Mouse (Mus musculus) cerebellum, adult 11-12 months (tissue): ENCODE results near the gene Hsd17b1.
A peak's percentile ranks its signal among the peaks of the same experiment; 100 is the strongest.

ENCODE experiments used
- DNase-seq: peaks from one replicate; pipeline ENCODE4 v3.0.0; 2022

Hsd17b1 gene

GRCm38 (mm10) chr11:101062165-101062884 is 15.9 kb upstream of the Hsd17b1 start:
- DNase-seq, result peak; percentile 38

GRCm38 (mm10) chr11:101062971-101063675 is 15.1 kb upstream of the Hsd17b1 start:
- DNase-seq, result peak; percentile 54

- peak; percentile 77 for DNase-seq
Observed at GRCm38 (mm10) chr11:101063676-101064327, 14.4 kb upstream of the Hsd17b1 start.

GRCm38 (mm10) chr11:101064462-101064861 is 13.7 kb upstream of the Hsd17b1 start:
- peak; percentile 21 for DNase-seq

GRCm38 (mm10) chr11:101065002-101065401 is 13.2 kb upstream of the Hsd17b1 start:
- no peak for DNase-seq

GRCm38 (mm10) chr11:101066549-101067412 is 11.4 kb upstream of the Hsd17b1 start:
- DNase-seq, result peak; percentile 88

- peak; percentile 97 for DNase-seq
Observed at GRCm38 (mm10) chr11:101069391-101070188, 8.6 kb upstream of the Hsd17b1 start, which contains the start of gene Naglu. TSS of gene Naglu (plus strand) at chr11:101070012.

- DNase-seq, result no peak
Observed at GRCm38 (mm10) chr11:101070189-101070527, 8.1 kb upstream of the Hsd17b1 start.

- DNase-seq, result no peak
Observed at GRCm38 (mm10) chr11:101070987-101071386, 7.2 kb upstream of the Hsd17b1 start.

- DNase-seq, result peak; percentile 65
Observed at GRCm38 (mm10) chr11:101071810-101072428, 6.3 kb upstream of the Hsd17b1 start.

GRCm38 (mm10) chr11:101079746-101080145 is 1.5 kb downstream of the Hsd17b1 start:
- DNase-seq, result peak; percentile 49

- DNase-seq, result peak; percentile 8
Observed at GRCm38 (mm10) chr11:101080421-101080820, 2.2 kb downstream of the Hsd17b1 start.

GRCm38 (mm10) chr11:101081659-101082058 is 3.4 kb downstream of the Hsd17b1 start:
- no peak for DNase-seq

- DNase-seq, result peak; percentile 92
Observed at GRCm38 (mm10) chr11:101082208-101083082, 4.2 kb downstream of the Hsd17b1 start, which contains the start of gene Coasy. TSS of gene Coasy (plus strand) at chr11:101082565.

- DNase-seq, result peak; percentile 75
Observed at GRCm38 (mm10) chr11:101083083-101083697, 5.0 kb downstream of the Hsd17b1 start.

GRCm38 (mm10) chr11:101084246-101084645 is 6.0 kb downstream of the Hsd17b1 start:
- DNase-seq, result peak; percentile 61

- peak; percentile 41 for DNase-seq
Observed at GRCm38 (mm10) chr11:101084811-101085210, 6.6 kb downstream of the Hsd17b1 start.

- DNase-seq, result peak; percentile 50
Observed at GRCm38 (mm10) chr11:101085617-101086322, 7.6 kb downstream of the Hsd17b1 start.

GRCm38 (mm10) chr11:101086323-101086674 is 8.1 kb downstream of the Hsd17b1 start:
- peak; percentile 55 for DNase-seq
